ENCODE assay signal across 20 mouse cellular contexts in genomic region chr13:35815205-35815726, GRCm38 (mm10).
A peak's percentile ranks its signal among the peaks of the same experiment; 100 is the strongest.
DNase-seq lines count a peak whose midpoint lies in the region; ATAC-seq and TF ChIP-seq lines count a peak whose summit lies in the region.
"Had no signal": no experiment of that assay in that cellular context is flagged by ENCODE, and none has a peak within 500 bp of the region (broad histone marks: within the 10 kb centered on the region; RNA-seq: fewer than 3 reads in every experiment).

No protein-coding gene starts in this region.

- TF ChIP-seq CTCF in kidney, postnatal 0 days (IDR thresholded peaks at IDR 0.05; ENCODE audit: low read depth): no peak
- no peak for TF ChIP-seq CTCF in CH12.LX (conservative IDR thresholded peaks at IDR 0.05 in 1 of 2, IDR thresholded peaks at IDR 0.05 in 1 of 2; ENCODE audit: low read depth in 2 of 2, low read length in 2 of 2)

- no peak for ATAC-seq in kidney, postnatal 0 days (replicated peaks; ENCODE audit: low FRiP score, low read depth)
- ATAC-seq: forebrain, embryonic 13.5 days; forebrain, embryonic 15.5 days; forebrain, postnatal 0 days; Patski had no signal

- peak; percentile 45 for DNase-seq in kidney, postnatal 0 days (ENCODE audit: low spot score)
- no peak for DNase-seq in kidney, postnatal 10 days
- no peak for DNase-seq in CH12.LX (ENCODE audit: extremely low read depth)
- peak; percentile 47 for DNase-seq in induced T-regulatory cell, adult 2 months (ENCODE audit: low read depth)
- no peak for DNase-seq in layer of hippocampus, adult 11-12 months (ENCODE audit: low spot score)
- no peak for DNase-seq in forebrain, embryonic 10.5 days (ENCODE audit: extremely low spot score, low spot score)
- no peak for DNase-seq in ovary, adult 18-20 months (ENCODE audit: low spot score)
- DNase-seq: adrenal gland, adult 8-10 months; B cell, adult 2 months; cerebellum, adult 11 months; cerebellum, adult 8-10 months; cerebellum, adult 9-11 months; embryo, embryonic 11 days; forebrain, postnatal 0 days had no signal

- 0 out of 2 replicates have a peak, but pooled peaks cover 4% of the 10 kb centered on the region for H3K4me1 ChIP-seq in kidney, postnatal 0 days (replicated peaks; ENCODE audit: insufficient read depth, low read length)
- H3K4me1 ChIP-seq in CH12.LX (ENCODE audit: control insufficient read depth in 1 of 2, insufficient read depth in 2 of 2): peaks cover 39 to 87% of the 10 kb centered on the region in 2 experiments
- H3K4me1 ChIP-seq in forebrain, embryonic 10.5 days: peaks cover 25% of the 10 kb centered on the region

- dilution Hi-C loops in CH12.LX (cut with MboI; ENCODE audit: extremely low pct_ligation_motif_present, extremely low pct_unique_long_range_greater_than_20kb, low sequenced_read_pairs): no loop called here

- H3K27me3 ChIP-seq in kidney, postnatal 0 days (ENCODE audit: insufficient read depth, low read length): no peaks in the 10 kb centered on the region
- no peaks in the 10 kb centered on the region for H3K27me3 ChIP-seq in CH12.LX (replicated peaks)
- H3K27me3 ChIP-seq in forebrain, embryonic 10.5 days (ENCODE audit: poor library complexity, severe bottlenecking): no peaks in the 10 kb centered on the region
- H3K27me3 ChIP-seq: embryonic facial prominence, embryonic 13.5 days; embryonic facial prominence, embryonic 15.5 days; forebrain, embryonic 13.5 days; forebrain, embryonic 15.5 days; Patski had no signal

- no peaks in the 10 kb centered on the region for H3K36me3 ChIP-seq in kidney, postnatal 0 days (ENCODE audit: insufficient read depth, low read length)
- peaks cover 0 to 30% of the 10 kb centered on the region in 2 experiments for H3K36me3 ChIP-seq in CH12.LX (replicated peaks in 1 of 2; ENCODE audit: control insufficient read depth in 1 of 2, insufficient read depth in 1 of 2, low read length in 1 of 2)
- H3K36me3 ChIP-seq in forebrain, embryonic 10.5 days (replicated peaks): peaks cover 43% of the 10 kb centered on the region
- H3K36me3 ChIP-seq: forebrain, embryonic 15.5 days had no signal

- WGBS in kidney, postnatal 0 days: 81% methylated on average over 8 of the region's 8 CpGs
- WGBS in forebrain, embryonic 10.5 days: 94% methylated on average over 8 of the region's 8 CpGs

- in situ Hi-C loops in CH12.LX (cut with MboI; ENCODE audit: low pct_ligation_motif_present, low pct_unique_long_range_greater_than_20kb, low sequenced_read_pairs): no loop called here

- no peak overlapping the region for H3K4me3 ChIP-seq in kidney, postnatal 0 days (replicated peaks; ENCODE audit: low read depth, low read length)
- H3K4me3 ChIP-seq in CH12.LX (replicated peaks in 1 of 3; ENCODE audit: low read depth in 2 of 3, low read length in 2 of 3, poor library complexity in 1 of 3): no peak overlapping the region
- H3K4me3 ChIP-seq in forebrain, embryonic 10.5 days: no peak overlapping the region
- H3K4me3 ChIP-seq: embryonic facial prominence, embryonic 13.5 days; embryonic facial prominence, embryonic 15.5 days; erythroblast, embryonic 14.5 days; forebrain, embryonic 13.5 days; forebrain, embryonic 15.5 days had no signal

- peak; percentile 98 for TF ChIP-seq EP300 in CH12.LX (IDR thresholded peaks at IDR 0.05; ENCODE audit: low read length)

- H3K27ac ChIP-seq in kidney, postnatal 0 days: no peak overlapping the region
- peak overlapping the region; percentile 79 for H3K27ac ChIP-seq in CH12.LX (ENCODE audit: insufficient read depth, low read depth)
- H3K27ac ChIP-seq in forebrain, embryonic 10.5 days: no peak overlapping the region
- H3K27ac ChIP-seq: embryonic facial prominence, embryonic 13.5 days; embryonic facial prominence, embryonic 15.5 days; forebrain, embryonic 13.5 days; forebrain, embryonic 15.5 days had no signal

- no peak overlapping the region for H3K4me2 ChIP-seq in kidney, postnatal 0 days (ENCODE audit: low read length)
- H3K4me2 ChIP-seq in CH12.LX (ENCODE audit: insufficient read depth, low read depth, poor library complexity, severe bottlenecking): peak overlapping the region; percentile 44
- H3K4me2 ChIP-seq: embryonic facial prominence, embryonic 13.5 days; embryonic facial prominence, embryonic 15.5 days; forebrain, embryonic 13.5 days; forebrain, embryonic 15.5 days had no signal

- no peak; the same call in none of the 2 replicates for TF ChIP-seq RAD21 in CH12.LX (IDR thresholded peaks at IDR 0.05; ENCODE audit: low read depth, low read length)

- H3K79me2 ChIP-seq in CH12.LX (replicated peaks; ENCODE audit: control insufficient read depth, extremely low read depth, insufficient read depth, poor library complexity, severe bottlenecking): peaks cover 22% of the 10 kb centered on the region

- no peaks in the 10 kb centered on the region for H3K9me3 ChIP-seq in kidney, postnatal 0 days (replicated peaks; ENCODE audit: low read length)
- no peaks in the 10 kb centered on the region for H3K9me3 ChIP-seq in CH12.LX (replicated peaks; ENCODE audit: low read length)
- no peaks in the 10 kb centered on the region for H3K9me3 ChIP-seq in forebrain, embryonic 10.5 days
- H3K9me3 ChIP-seq: embryonic facial prominence, embryonic 13.5 days; embryonic facial prominence, embryonic 15.5 days; forebrain, embryonic 13.5 days; forebrain, embryonic 15.5 days had no signal

- no peak overlapping the region for H3K9ac ChIP-seq in kidney, postnatal 0 days (ENCODE audit: low read depth, low read length)
- no peak overlapping the region for H3K9ac ChIP-seq in CH12.LX (ENCODE audit: insufficient read depth, low read depth)
- H3K9ac ChIP-seq: embryonic facial prominence, embryonic 13.5 days; embryonic facial prominence, embryonic 15.5 days; forebrain, embryonic 13.5 days; forebrain, embryonic 15.5 days; forebrain, postnatal 0 days had no signal

- TF ChIP-seq POLR2A in CH12.LX (IDR thresholded peaks at IDR 0.05; ENCODE audit: low read depth, low read length): 0 out of 2 replicates have a peak, but pooled peaks have one; percentile 25

TF ChIP-seq in CH12.LX, 34 proteins besides CTCF, POLR2A, EP300 and RAD21:
- TF ChIP-seq GABPA (IDR thresholded peaks at IDR 0.05; ENCODE audit: insufficient replicate concordance, low read depth, low read length): no peak
- TF ChIP-seq POLR2AphosphoS2 (IDR thresholded peaks at IDR 0.05; ENCODE audit: low read depth, low read length): no peak
- no peak for TF ChIP-seq KAT2A (IDR thresholded peaks at IDR 0.05; ENCODE audit: insufficient replicate concordance, low read length)
- no peak for TF ChIP-seq HCFC1 (IDR thresholded peaks at IDR 0.05; ENCODE audit: low read depth, low read length)
- no peak for TF ChIP-seq NRF1 (IDR thresholded peaks at IDR 0.05; ENCODE audit: low read depth, low read length)
- TF ChIP-seq SIN3A (IDR thresholded peaks at IDR 0.05; ENCODE audit: low read length): peak; percentile 80; the same call in 1 of the 2 replicates
- TF ChIP-seq E2F4 (IDR thresholded peaks at IDR 0.05; ENCODE audit: insufficient replicate concordance, low read depth, low read length): no peak
- TF ChIP-seq MEF2A (IDR thresholded peaks at IDR 0.05; ENCODE audit: borderline replicate concordance, low read depth, low read length): peak; percentile 98
- TF ChIP-seq MXI1 (IDR thresholded peaks at IDR 0.05; ENCODE audit: low read depth, low read length): no peak
- TF ChIP-seq NELFE (IDR thresholded peaks at IDR 0.05; ENCODE audit: low read depth, low read length): no peak
- 0 out of 2 replicates have a peak, but pooled peaks have one; percentile 17 for TF ChIP-seq TBP (conservative IDR thresholded peaks at IDR 0.05; ENCODE audit: low read depth, low read length)
- no peak for TF ChIP-seq USF2 (conservative IDR thresholded peaks at IDR 0.05; ENCODE audit: low read depth, low read length)
- peak; percentile 73; the same call in 1 of the 2 replicates for TF ChIP-seq MYC (IDR thresholded peaks at IDR 0.05; ENCODE audit: low read depth, low read length)
- peak; percentile 98 for TF ChIP-seq TCF12 (IDR thresholded peaks at IDR 0.05; ENCODE audit: low read depth, low read length)
- peak; percentile 89 for TF ChIP-seq ETS1 (conservative IDR thresholded peaks at IDR 0.05; ENCODE audit: low read depth, low read length)
- peak; percentile 96 for TF ChIP-seq IRF4 (IDR thresholded peaks at IDR 0.05; ENCODE audit: low read depth, low read length)
- TF ChIP-seq SMC3 (IDR thresholded peaks at IDR 0.05; ENCODE audit: low read depth, low read length): no peak
- no peak for TF ChIP-seq MAZ (IDR thresholded peaks at IDR 0.05; ENCODE audit: low read depth, low read length)
- TF ChIP-seq CHD2 (IDR thresholded peaks at IDR 0.05; ENCODE audit: low read length): 0 out of 2 replicates have a peak, but pooled peaks have one; percentile 70
- TF ChIP-seq RCOR1 (conservative IDR thresholded peaks at IDR 0.05; ENCODE audit: low read depth, low read length): peak; percentile 90
- TF ChIP-seq ELF1 (IDR thresholded peaks at IDR 0.05; ENCODE audit: low read depth, low read length): no peak
- peak; percentile 62; the same call in 1 of the 2 replicates for TF ChIP-seq MAX (IDR thresholded peaks at IDR 0.05; ENCODE audit: low read length)
- TF ChIP-seq MAFK (IDR thresholded peaks at IDR 0.05; ENCODE audit: insufficient replicate concordance, low read length): peak; percentile 68; the same call in 1 of the 2 replicates
- 0 out of 2 replicates have a peak, but pooled peaks have one; percentile 32 for TF ChIP-seq ZNF384 (IDR thresholded peaks at IDR 0.05; ENCODE audit: low read depth, low read length)
- TF ChIP-seq JUN (IDR thresholded peaks at IDR 0.05; ENCODE audit: insufficient read depth, low read depth, low read length): peak; percentile 98
- TF ChIP-seq JUND (conservative IDR thresholded peaks at IDR 0.05; ENCODE audit: low read depth, low read length): peak; percentile 97
- no peak for TF ChIP-seq USF1 (IDR thresholded peaks at IDR 0.05; ENCODE audit: low read depth, low read length)
- peak; percentile 81 for TF ChIP-seq BHLHE40 (IDR thresholded peaks at IDR 0.05; ENCODE audit: low read depth, low read length)
- TF ChIP-seq ZKSCAN1 (IDR thresholded peaks at IDR 0.05; ENCODE audit: borderline replicate concordance, low read depth, low read length): no peak
- no peak for TF ChIP-seq ZMIZ1 (IDR thresholded peaks at IDR 0.05; ENCODE audit: low read depth, low read length)
- TF ChIP-seq UBTF (IDR thresholded peaks at IDR 0.05; ENCODE audit: low read depth, low read length): no peak
- TF ChIP-seq CHD1 (IDR thresholded peaks at IDR 0.05; ENCODE audit: low read depth, low read length): peak; percentile 47; the same call in 1 of the 2 replicates
- no peak for TF ChIP-seq PAX5 (IDR thresholded peaks at IDR 0.05; ENCODE audit: low read length)
- TF ChIP-seq ZC3H11A (IDR thresholded peaks at IDR 0.05; ENCODE audit: low read depth, low read length): no peak

Comparison
In these comparisons a context has a peak if more than half of its experiments do, and no peak if none do; other contexts are left out.
1. DNase-seq: peak in kidney, postnatal 0 days (single experiment) and induced T-regulatory cell, adult 2 months (single experiment); none in kidney, postnatal 10 days (single experiment), CH12.LX (single experiment), layer of hippocampus, adult 11-12 months (single experiment), forebrain, embryonic 10.5 days (single experiment) and ovary, adult 18-20 months (single experiment).